28 mouse cellular contexts compared by ENCODE assay signal in the genomic region with DNA sequence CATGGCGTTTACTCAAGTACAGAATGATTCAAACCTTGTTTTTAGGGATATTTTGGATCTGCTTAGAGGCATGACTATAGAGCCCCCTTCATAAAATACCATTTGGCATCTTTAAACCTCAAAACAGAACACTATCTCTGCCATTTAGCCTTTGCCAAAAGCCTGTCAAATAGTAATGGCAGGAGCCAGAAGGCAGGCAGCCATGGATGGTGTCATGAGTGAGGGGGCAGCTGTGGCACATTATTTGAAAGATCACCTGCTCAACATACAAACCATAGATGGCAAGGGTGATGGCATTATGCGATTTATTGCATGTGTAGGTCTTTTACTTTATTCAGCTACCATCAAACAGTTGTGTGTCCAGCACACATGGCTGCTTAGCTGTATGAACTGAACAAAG.
"Had no signal": no experiment of that assay in that cellular context is flagged by ENCODE, and none has a peak within 500 bp of the region (broad histone marks: within the 10 kb centered on the region; RNA-seq: fewer than 3 reads in every experiment).

No protein-coding gene starts in this region.

- H3K4me3 ChIP-seq: heart, embryonic 10.5 days; heart, embryonic 12.5 days; hindbrain, embryonic 10.5 days; hindbrain, embryonic 12.5 days; intestine, embryonic 15.5 days; kidney, embryonic 15.5 days; left cerebral cortex, adult 2 months; limb, embryonic 13.5 days; limb, embryonic 15.5 days; liver, embryonic 12.5 days had no signal

- H3K4me1 ChIP-seq: hindbrain, embryonic 10.5 days; hindbrain, embryonic 12.5 days; intestine, embryonic 15.5 days; kidney, embryonic 15.5 days; limb, embryonic 13.5 days; limb, embryonic 15.5 days; liver, embryonic 12.5 days had no signal

- ATAC-seq: hindbrain, embryonic 16.5 days; inflammation-experienced regulatory T-cells, adult 6 months; intestine, embryonic 15.5 days; intestine, postnatal 0 days; liver, embryonic 12.5 days had no signal

- DNase-seq: gastrocnemius, adult 2 months; gastrocnemius, postnatal 10 days; gastrocnemius, postnatal 25 days; heart, adult 18-20 months; heart, postnatal 10 days; heart, postnatal 4 days; kidney, adult 18-20 months; kidney, adult 9 months; kidney, postnatal 14 days; kidney, postnatal 36 days; layer of hippocampus, adult 9-11 months; lung, adult 18-20 months had no signal

- H3K27me3 ChIP-seq: heart, embryonic 12.5 days; hindbrain, embryonic 12.5 days; intestine, embryonic 15.5 days; kidney, embryonic 15.5 days; limb, embryonic 13.5 days; limb, embryonic 15.5 days; liver, embryonic 12.5 days had no signal

- H3K27ac ChIP-seq: heart, embryonic 10.5 days; hindbrain, embryonic 10.5 days; hindbrain, embryonic 12.5 days; hindbrain, embryonic 14.5 days; intestine, embryonic 15.5 days; kidney, embryonic 15.5 days; kidney, postnatal 0 days; left cerebral cortex, adult 2 months; limb, embryonic 13.5 days; limb, embryonic 15.5 days; liver, embryonic 12.5 days; liver, embryonic 14.5 days had no signal

- H3K9me3 ChIP-seq: heart, embryonic 10.5 days; heart, embryonic 12.5 days; hindbrain, embryonic 10.5 days; hindbrain, embryonic 12.5 days; intestine, embryonic 15.5 days; kidney, embryonic 15.5 days; limb, embryonic 13.5 days; limb, embryonic 15.5 days; liver, embryonic 12.5 days had no signal

- H3K4me2 ChIP-seq: heart, embryonic 12.5 days; hindbrain, embryonic 12.5 days; hindbrain, embryonic 14.5 days; intestine, embryonic 15.5 days; kidney, embryonic 15.5 days; limb, embryonic 13.5 days; limb, embryonic 15.5 days; liver, embryonic 12.5 days had no signal

- H3K9ac ChIP-seq: heart, embryonic 12.5 days; hindbrain, embryonic 12.5 days; hindbrain, embryonic 14.5 days; intestine, embryonic 15.5 days; kidney, embryonic 15.5 days; limb, embryonic 13.5 days; limb, embryonic 15.5 days; liver, embryonic 12.5 days; liver, embryonic 14.5 days had no signal
